Mouse (Mus musculus) kidney, adult 2 months (tissue): Measurements from ENCODE around the gene Cdh23.

Experiments
- CTCF ChIP-seq: fragments of 200-500 bp; conservative IDR thresholded peaks from 2 replicates; pipeline ENCODE4 v1.5.1; 2011; ENCODE audit warnings: low read depth, mild to moderate bottlenecking, control low read depth, low read length, moderate library complexity, mixed read lengths; ENCODE audit not compliant: insufficient read depth, insufficient read length
- POLR2A ChIP-seq: fragments of 200-500 bp; IDR thresholded peaks from one replicate; pipeline ENCODE4 v1.6.1; 2011; ENCODE audit warnings: low read depth, low read length, control low read depth

GRCm38 (mm10) chr10:60369405-60369804 lies 326.9 kb downstream of the Cdh23 start:
- TF ChIP-seq CTCF (no peak), POLR2A (no peak)
